Mouse (Mus musculus): ENCODE data around the gene Txnrd1.
A peak's percentile ranks its signal among the peaks of the same experiment; 100 is the strongest.

Txnrd1 gene

DNA sequence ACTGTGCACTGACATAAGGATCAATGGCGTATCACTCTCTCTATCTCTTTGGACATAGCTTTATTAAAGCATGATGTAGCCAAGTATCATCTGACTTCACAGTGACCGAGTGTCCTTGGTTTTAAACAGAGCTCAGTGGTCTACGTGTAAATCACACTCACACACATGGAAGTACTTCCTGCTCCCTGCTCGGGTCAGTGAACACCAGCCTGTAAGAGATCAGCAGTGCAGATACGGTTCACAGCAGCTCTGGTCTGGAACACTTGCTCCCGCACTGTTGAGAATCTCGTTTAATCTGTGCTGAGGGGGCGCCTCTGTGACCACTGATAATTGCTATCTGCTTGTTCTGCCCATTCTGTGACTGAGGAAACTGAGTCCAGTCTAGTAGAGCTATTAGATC lies 54.8 kb downstream of the Txnrd1 start:
- Histone ChIP-seq H3K27me3 (ENCODE audit: insufficient read depth, low read length) (no peaks in the 10 kb centered on the region), H3K4me1 (replicated peaks; ENCODE audit: low read depth, low read length) (peaks cover 32% of the 10 kb centered on the region), H3K36me3 (ENCODE audit: insufficient read depth, low read length) (peaks cover 98% of the 10 kb centered on the region), H3K9me3 (ENCODE audit: low read length) (no peaks in the 10 kb centered on the region), H3K4me3 (replicated peaks; ENCODE audit: low read length) (no peak overlapping the region)
- no peak for TF ChIP-seq NANOG (IDR thresholded peaks at IDR 0.05; ENCODE audit: borderline replicate concordance, low read length)
- no peak for TF ChIP-seq CTCF (conservative IDR thresholded peaks at IDR 0.05; ENCODE audit: low read length)
- TF ChIP-seq POU5F1 (IDR thresholded peaks at IDR 0.05; ENCODE audit: borderline replicate concordance, low read length), result no peak

DNA sequence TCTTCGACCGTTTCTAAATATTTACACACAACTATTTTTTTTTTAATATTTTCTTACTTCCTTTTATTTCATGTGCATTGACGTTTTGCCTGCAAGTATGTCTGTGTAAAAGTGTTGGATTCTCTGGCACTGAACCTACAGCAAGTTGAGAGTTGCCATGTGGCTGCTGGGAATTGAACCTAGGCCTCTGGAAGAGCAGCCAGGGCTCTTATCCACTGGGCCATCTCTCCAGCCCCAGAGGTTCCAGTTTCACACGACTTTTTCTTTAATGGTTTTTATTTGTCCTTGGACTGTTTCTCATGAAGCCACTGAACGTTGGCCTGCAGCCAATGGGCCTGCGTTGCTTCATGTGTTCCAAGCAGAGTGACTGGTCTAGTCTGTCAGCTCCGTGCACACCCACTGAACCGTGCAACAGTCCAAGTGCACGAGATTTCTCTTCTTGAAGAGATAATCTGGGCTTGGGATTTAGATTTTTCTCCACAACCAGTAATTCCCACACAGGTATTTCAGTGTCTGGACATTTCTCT lies 55.8 kb downstream of the Txnrd1 start:
- no peak for TF ChIP-seq CTCF (conservative IDR thresholded peaks at IDR 0.05; ENCODE audit: low read length)
- no peak for TF ChIP-seq NANOG (IDR thresholded peaks at IDR 0.05; ENCODE audit: borderline replicate concordance, low read length)
- no peak for TF ChIP-seq POU5F1 (IDR thresholded peaks at IDR 0.05; ENCODE audit: borderline replicate concordance, low read length)
- H3K4me3 ChIP-seq (replicated peaks; ENCODE audit: low read length), result no peak overlapping the region
- H3K27me3 ChIP-seq (ENCODE audit: insufficient read depth, low read length), result no peaks in the 10 kb centered on the region
- H3K36me3 ChIP-seq (ENCODE audit: insufficient read depth, low read length), result peaks cover 98% of the 10 kb centered on the region
- H3K9me3 ChIP-seq (ENCODE audit: low read length), result no peaks in the 10 kb centered on the region
- peaks cover 41% of the 10 kb centered on the region for H3K4me1 ChIP-seq (replicated peaks; ENCODE audit: low read depth, low read length)

DNA sequence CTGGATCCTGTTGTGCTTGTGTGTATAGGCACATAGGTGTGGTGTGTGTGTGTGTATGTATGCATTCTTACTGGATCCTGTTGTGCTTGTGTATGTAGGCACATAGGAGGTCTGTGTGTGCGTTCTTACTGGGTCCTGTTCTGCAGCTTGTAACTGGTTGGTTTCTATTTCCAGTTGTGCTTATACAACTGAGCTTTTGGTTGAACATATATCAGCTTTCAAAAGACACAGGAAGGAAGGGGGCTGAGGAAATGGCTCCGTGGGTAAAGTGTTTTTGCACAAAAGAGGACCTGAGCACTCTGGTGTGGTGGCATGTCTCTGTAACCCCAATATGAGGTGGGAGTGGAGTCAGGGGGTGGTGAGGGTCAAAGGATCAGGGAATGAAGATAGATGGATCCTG lies 57.2 kb downstream of the Txnrd1 start:
- TF ChIP-seq CTCF (conservative IDR thresholded peaks at IDR 0.05; ENCODE audit: low read length), result no peak
- no peak for TF ChIP-seq POU5F1 (IDR thresholded peaks at IDR 0.05; ENCODE audit: borderline replicate concordance, low read length)
- H3K4me1 ChIP-seq (replicated peaks; ENCODE audit: low read depth, low read length), result peaks cover 43% of the 10 kb centered on the region
- H3K4me3 ChIP-seq (replicated peaks; ENCODE audit: low read length), result no peak overlapping the region
- H3K9me3 ChIP-seq (ENCODE audit: low read length), result no peaks in the 10 kb centered on the region
- H3K27me3 ChIP-seq (ENCODE audit: insufficient read depth, low read length), result no peaks in the 10 kb centered on the region
- peaks cover 98% of the 10 kb centered on the region for H3K36me3 ChIP-seq (ENCODE audit: insufficient read depth, low read length)

DNA sequence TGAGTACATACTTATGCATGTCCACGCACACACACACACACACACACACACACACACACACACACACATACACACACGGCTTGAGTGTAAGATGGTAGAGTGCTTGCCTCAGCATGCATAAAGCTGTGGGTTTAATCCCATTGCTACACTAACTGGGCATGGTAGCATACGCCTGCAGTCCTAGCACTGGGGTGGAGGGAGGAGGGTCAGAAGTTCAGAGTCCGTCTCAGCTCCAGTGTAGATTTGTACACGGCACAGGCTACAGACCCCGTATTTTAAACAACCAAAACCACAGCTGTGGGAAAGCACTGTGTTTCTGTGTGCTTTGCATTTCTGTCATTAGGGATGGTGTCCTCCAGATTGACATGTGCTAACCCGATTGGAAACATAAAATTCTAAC lies 57.7 kb downstream of the Txnrd1 start:
- no peak overlapping the region for H3K4me3 ChIP-seq (replicated peaks; ENCODE audit: low read length)
- H3K36me3 ChIP-seq (ENCODE audit: insufficient read depth, low read length), result peaks cover 98% of the 10 kb centered on the region
- no peaks in the 10 kb centered on the region for H3K27me3 ChIP-seq (ENCODE audit: insufficient read depth, low read length)
- H3K9me3 ChIP-seq (ENCODE audit: low read length), result no peaks in the 10 kb centered on the region
- TF ChIP-seq CTCF (conservative IDR thresholded peaks at IDR 0.05; ENCODE audit: low read length), result no peak
- TF ChIP-seq POU5F1 (IDR thresholded peaks at IDR 0.05; ENCODE audit: borderline replicate concordance, low read length), result no peak
- TF ChIP-seq NANOG (IDR thresholded peaks at IDR 0.05; ENCODE audit: borderline replicate concordance, low read length), result no peak
- peaks cover 44% of the 10 kb centered on the region for H3K4me1 ChIP-seq (replicated peaks; ENCODE audit: low read depth, low read length)

DNA sequence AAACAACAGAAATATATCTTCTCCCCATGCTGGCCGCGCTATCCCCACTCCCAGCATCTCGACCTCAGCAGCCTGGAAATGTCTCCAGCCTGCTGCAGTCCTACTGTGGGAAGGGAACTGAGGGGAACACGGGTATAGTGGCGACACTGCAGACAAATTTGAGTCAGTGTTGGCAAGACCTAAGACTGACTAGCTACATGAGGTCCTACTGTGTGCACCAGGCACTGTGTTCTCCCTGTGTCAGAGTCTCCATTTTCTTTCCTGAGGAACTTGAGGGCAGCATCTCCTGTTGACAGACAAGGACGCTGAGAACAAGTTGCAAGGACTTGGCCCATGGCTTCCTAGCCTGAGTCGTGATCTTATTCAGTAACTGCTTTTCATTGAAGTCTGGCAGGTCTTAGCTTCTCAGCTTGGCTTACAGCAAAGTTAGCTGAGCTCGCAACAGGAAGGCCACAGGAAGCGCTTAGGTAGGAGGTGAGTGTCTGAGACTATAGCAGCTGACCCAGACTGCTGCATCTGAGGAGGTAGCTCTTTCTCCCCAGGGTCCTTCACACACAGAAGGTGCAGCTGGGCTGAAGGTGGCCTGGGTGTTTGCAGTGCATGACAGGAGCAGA lies 58.8 kb downstream of the Txnrd1 start:
- Histone ChIP-seq H3K4me3 (replicated peaks; ENCODE audit: low read length) (0 out of 2 replicates have a peak overlapping the region, but pooled peaks have one; percentile 11), H3K4me1 (replicated peaks; ENCODE audit: low read depth, low read length) (peaks cover 54% of the 10 kb centered on the region), H3K27me3 (ENCODE audit: insufficient read depth, low read length) (no peaks in the 10 kb centered on the region), H3K36me3 (ENCODE audit: insufficient read depth, low read length) (peaks cover 98% of the 10 kb centered on the region), H3K9me3 (ENCODE audit: low read length) (no peaks in the 10 kb centered on the region)
- TF ChIP-seq NANOG (IDR thresholded peaks at IDR 0.05; ENCODE audit: borderline replicate concordance, low read length), result no peak
- TF ChIP-seq CTCF (conservative IDR thresholded peaks at IDR 0.05; ENCODE audit: low read length), result no peak
- no peak for TF ChIP-seq POU5F1 (IDR thresholded peaks at IDR 0.05; ENCODE audit: borderline replicate concordance, low read length)

DNA sequence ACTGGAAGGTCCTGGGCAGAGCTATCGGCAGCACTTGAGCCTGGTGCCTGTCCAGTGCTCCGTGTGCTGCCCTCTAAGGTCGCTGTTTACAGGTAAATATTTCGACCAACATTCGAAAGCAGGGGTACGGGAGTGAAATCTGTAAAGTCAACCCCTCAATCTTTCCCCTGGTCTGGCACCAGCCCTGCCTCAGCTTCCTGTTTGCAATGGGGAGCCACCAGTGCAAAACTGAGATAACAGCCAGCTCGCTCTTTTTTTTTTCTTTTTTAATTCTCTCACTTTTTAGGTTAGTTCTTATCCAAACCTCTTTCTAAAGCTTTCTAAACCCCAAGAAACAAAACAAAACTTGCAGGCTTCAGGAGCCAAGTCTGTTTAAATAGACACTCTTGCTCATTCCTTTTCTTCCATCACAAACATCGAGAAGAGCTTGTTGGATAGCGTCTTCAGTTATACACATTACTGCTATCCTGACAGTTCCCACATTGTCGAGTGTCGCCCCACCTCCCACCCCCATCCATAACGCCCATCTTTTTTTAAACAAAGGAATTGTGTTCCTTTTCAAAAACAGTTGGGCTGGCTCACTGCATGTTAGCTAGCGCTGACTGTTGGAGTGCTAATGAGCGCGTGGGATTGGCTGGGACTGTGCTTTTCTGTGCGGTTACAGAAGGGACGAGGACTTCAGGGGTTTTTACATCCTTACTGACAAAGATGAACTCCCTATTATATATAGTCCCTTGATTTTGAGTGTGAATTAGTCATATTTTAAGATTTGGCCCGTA lies 60.3 kb downstream of the Txnrd1 start:
- H3K4me1 ChIP-seq (replicated peaks; ENCODE audit: low read depth, low read length), result peaks cover 68% of the 10 kb centered on the region
- no peaks in the 10 kb centered on the region for H3K27me3 ChIP-seq (ENCODE audit: insufficient read depth, low read length)
- H3K9me3 ChIP-seq (ENCODE audit: low read length), result no peaks in the 10 kb centered on the region
- TF ChIP-seq POU5F1 (IDR thresholded peaks at IDR 0.05; ENCODE audit: borderline replicate concordance, low read length), result no peak
- no peak for TF ChIP-seq NANOG (IDR thresholded peaks at IDR 0.05; ENCODE audit: borderline replicate concordance, low read length)
- no peak for TF ChIP-seq CTCF (conservative IDR thresholded peaks at IDR 0.05; ENCODE audit: low read length)
- H3K4me3 ChIP-seq (replicated peaks; ENCODE audit: low read length), result no peak overlapping the region
- H3K36me3 ChIP-seq (ENCODE audit: insufficient read depth, low read length), result peaks cover 91% of the 10 kb centered on the region

DNA sequence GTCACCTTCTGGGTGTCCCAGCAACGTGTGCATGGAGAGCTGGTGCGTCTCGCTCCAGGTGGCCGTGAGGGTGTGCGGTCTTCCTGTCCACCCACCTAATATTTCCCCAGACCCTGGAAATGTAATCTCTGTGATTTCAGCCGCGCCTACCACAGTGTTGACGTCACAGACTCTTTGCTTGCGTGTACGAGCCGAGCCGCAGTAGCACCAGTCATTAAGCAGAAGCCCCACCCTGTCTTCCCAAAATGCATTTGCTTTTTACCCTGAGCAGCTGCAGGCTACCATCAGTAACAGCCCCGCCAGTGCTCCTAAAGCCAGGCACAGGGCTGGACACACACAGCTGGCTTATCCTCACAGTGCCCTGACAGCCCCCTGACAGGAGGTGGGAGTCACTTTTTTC lies 64.2 kb downstream of the Txnrd1 start:
- Histone ChIP-seq H3K27me3 (ENCODE audit: insufficient read depth, low read length) (no peaks in the 10 kb centered on the region), H3K36me3 (ENCODE audit: insufficient read depth, low read length) (peaks cover 53% of the 10 kb centered on the region), H3K4me3 (replicated peaks; ENCODE audit: low read length) (peak overlapping the region; percentile 45), H3K9me3 (ENCODE audit: low read length) (no peaks in the 10 kb centered on the region), H3K4me1 (replicated peaks; ENCODE audit: low read depth, low read length) (peaks cover 66% of the 10 kb centered on the region)
- TF ChIP-seq POU5F1 (IDR thresholded peaks at IDR 0.05; ENCODE audit: borderline replicate concordance, low read length) (no peak), CTCF (conservative IDR thresholded peaks at IDR 0.05; ENCODE audit: low read length) (no peak), NANOG (IDR thresholded peaks at IDR 0.05; ENCODE audit: borderline replicate concordance, low read length) (no peak)

DNA sequence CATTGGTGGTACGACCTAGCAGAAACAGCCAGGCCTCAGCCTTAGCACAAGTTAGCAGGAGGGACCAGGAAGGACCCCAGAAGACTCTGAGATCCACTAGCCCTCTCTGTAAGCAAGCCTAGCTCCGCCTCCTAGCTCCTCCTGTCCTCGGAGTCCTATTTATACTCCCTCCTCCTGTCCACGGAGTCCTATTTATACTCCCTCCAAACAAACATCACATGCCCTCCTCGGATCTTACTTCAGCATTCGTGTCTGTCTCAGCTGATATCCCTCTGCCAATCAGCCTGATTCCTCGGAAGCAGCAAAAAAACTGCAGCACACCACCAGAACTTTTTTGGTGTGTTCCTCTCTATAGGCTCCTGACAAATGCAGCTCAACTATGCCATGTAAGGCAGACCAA lies 65.1 kb downstream of the Txnrd1 start:
- H3K27me3 ChIP-seq (ENCODE audit: insufficient read depth, low read length), result no peaks in the 10 kb centered on the region
- peaks cover 56% of the 10 kb centered on the region for H3K4me1 ChIP-seq (replicated peaks; ENCODE audit: low read depth, low read length)
- H3K36me3 ChIP-seq (ENCODE audit: insufficient read depth, low read length), result peaks cover 43% of the 10 kb centered on the region
- TF ChIP-seq POU5F1 (IDR thresholded peaks at IDR 0.05; ENCODE audit: borderline replicate concordance, low read length) (no peak), NANOG (IDR thresholded peaks at IDR 0.05; ENCODE audit: borderline replicate concordance, low read length) (no peak), CTCF (conservative IDR thresholded peaks at IDR 0.05; ENCODE audit: low read length) (no peak)
- H3K4me3 ChIP-seq (replicated peaks; ENCODE audit: low read length), result no peak overlapping the region
- no peaks in the 10 kb centered on the region for H3K9me3 ChIP-seq (ENCODE audit: low read length)
